Mouse (Mus musculus): ENCODE data around the gene Magoh.

- TF ChIP-seq CTCF (conservative IDR thresholded peaks at IDR 0.05; ENCODE audit: insufficient read depth, insufficient read length, low read depth, low read length) (no peak), POLR2A (IDR thresholded peaks at IDR 0.05; ENCODE audit: low read depth, low read length) (no peak)
Observed at GRCm38 (mm10) chr4:107853836-107854235, 25.7 kb upstream of the Magoh start.
